Mouse (Mus musculus): ENCODE data around the gene Golga2.
"Not testable (repeated sequence)": the region's sequence is repeated elsewhere in the genome, so short reads cannot be mapped to it uniquely, and the experiment has no call there.

Gene Golga2

DNA sequence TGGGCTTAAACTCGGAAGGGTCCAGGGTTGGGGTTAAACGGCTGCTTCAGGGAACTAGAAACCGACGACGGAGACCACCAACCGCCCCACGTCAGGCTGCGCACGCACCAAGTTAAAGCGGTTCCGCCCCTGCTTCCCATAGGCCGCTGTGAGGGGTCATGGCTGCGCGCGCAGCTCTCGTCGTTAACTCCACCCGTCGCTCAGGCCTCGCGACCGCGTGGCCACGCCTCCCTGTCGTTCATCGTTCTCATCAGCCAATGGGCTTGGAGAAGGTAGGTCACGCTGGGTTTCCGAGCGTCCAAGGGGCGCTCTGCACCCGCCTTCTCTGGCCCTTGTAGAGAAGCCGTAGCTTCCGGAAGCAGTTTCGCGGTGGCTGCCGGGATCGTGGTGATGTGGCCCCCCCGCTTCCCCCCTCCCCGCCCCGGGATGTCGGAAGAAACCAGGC is 761 bp downstream of the Golga2 start, which contains the start of gene Swi5:
Gene Swi5, minus strand, starts transcription at position 153 of the 445 bp plus-strand sequence.
- in situ Hi-C loops (cut with MboI; ENCODE audit: unreplicated experiment in 2 of 2) = loop anchor here in 1 of 2 experiments (5.0 kb wide), 1 partner anchor 151 kb away; no protein-coding TSS in a partner anchor

DNA sequence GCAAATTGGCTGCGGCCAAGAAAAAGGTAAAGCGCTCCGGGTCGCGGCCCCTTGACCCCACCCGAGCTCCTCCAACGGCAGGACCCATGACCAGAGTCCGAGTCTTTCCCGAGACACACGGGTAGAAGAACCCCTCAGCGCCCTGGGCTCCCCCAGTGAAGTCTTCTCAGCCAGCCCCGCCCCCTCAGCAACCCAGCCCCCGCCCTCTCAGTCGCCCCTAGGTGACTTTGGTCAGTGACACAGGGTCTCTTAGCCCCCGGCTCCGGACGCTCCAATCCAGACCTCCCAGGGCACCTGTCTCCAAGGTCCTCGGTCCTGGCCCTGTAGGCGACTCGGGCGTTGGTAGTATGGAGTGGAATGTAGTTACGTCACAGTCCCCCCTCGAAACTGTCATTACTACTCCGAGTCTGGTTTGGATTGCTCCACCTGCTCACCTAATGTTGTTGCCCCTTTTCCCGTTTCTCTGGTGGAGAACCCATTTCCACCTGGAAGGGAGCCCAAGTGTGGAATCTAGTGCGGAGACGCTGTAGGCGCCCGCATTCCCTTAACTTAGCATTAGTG is 1.3 kb downstream of the Golga2 start:
- in situ Hi-C loops (cut with MboI; ENCODE audit: unreplicated experiment in 2 of 2) = loop anchor here in 1 of 2 experiments (5.0 kb wide), 1 partner anchor 151 kb away; no protein-coding TSS in a partner anchor

DNA sequence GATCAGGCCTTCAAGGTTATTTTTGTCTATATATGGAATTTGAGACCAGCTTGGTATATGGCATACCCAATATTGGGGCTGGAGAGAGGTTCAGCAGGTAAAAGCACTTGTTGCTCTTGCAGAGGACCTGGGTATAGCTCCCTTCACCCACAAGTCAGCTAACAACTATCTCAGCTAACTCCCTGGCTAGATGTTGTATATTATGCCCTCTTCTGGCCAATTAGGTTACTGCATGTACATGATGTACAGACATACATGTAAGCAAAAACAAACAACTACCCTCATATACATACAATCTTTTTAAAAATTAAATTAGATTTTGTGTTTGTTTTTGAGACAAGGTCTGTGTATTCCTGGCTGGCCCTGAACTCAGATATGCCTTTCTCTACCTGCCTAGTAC is 2.4 kb downstream of the Golga2 start:
- in situ Hi-C loops (cut with MboI; ENCODE audit: unreplicated experiment in 2 of 2) = loop anchor here in 1 of 2 experiments (5.0 kb wide), 1 partner anchor 152 kb away; no protein-coding TSS in a partner anchor

GRCm38 (mm10) chr2:32294348-32294747 is 7.2 kb downstream of the Golga2 start:
- in situ Hi-C loops (cut with MboI; ENCODE audit: unreplicated experiment in 2 of 2) = no loop called here

DNA sequence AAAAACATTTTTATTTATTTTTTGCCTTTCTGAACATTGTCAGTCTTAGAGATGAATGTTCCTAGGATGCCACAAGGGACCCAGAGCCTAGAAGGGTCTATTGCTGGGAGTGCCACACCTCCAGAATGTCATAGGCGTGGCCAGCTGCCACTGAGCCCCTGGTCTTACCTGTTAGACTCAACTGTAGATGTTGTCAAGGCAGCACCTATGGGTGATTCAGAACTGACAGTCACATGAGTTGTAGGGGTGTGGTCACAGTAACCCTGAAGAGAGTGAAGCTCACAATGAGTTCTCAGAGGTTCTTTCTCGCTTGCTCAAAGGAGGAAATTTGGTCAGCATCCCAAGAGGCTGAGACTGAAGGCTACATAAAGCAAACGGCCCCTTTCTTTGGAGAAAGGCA is 8.1 kb downstream of the Golga2 start:
- in situ Hi-C loops (cut with MboI; ENCODE audit: unreplicated experiment in 2 of 2) = no loop called here

DNA sequence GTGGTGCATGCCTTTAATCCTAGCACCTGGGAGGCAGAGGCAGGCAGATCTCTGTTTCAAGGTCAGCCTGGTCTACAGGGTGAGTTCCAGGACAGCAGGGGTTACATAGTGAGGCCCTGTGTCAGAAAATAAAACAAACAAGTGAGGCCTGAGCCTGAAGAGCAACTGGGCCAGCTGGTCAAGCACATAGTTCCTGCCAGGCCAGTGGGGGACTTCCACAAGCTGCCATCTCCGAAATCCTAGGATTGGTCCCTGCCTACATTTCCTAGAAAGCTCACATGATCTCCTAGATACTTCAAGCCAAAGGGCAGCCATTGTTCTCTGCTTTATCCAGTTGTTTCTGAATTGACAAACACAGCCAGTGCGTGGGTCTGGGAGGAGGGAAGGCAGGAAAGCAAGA is 8.7 kb downstream of the Golga2 start:
- in situ Hi-C loops (cut with MboI; ENCODE audit: unreplicated experiment in 2 of 2) = not testable (repeated sequence)

DNA sequence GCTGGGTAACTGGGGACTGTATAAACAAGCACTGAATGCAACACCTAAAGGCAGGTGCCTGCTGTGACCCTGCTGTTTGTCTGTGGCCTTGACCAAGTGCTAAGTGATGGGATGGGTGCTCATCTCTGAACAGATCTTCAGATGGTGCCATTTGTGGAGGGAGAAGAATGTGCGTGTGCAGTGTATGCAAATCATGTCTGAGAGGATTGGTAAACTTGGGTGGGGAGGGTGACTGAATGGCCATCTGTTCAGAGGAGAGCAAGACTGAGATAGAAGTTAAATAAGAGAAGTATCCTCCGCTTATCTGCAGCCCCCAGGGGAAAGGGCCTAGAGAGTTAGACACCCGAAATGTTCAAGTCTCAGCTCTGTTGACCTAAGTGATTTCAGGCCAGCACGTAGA is 12.3 kb downstream of the Golga2 start:
- in situ Hi-C loops (cut with MboI; ENCODE audit: unreplicated experiment in 2 of 2) = no loop called here

DNA sequence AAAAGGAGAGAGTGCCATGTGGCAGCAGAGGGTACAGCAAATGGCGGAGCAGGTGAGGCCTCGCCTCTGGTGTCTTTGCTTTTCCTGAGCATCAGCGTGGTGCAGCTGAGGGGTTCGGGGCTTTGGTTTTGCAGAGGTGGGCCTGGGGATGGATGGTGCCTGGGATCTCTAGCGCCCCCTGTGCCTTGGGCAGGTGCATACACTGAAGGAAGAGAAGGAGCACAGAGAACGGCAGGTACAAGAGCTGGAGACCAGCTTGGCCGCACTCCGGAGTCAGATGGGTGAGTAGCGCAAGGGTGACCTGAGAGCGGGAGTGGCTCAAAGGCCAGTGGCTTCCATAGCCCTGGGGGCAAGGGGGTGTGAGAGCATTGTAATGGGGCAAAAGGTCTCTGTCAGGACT is 15.8 kb downstream of the Golga2 start:
- in situ Hi-C loops (cut with MboI; ENCODE audit: unreplicated experiment in 2 of 2) = loop anchor here (5.0 to 10.0 kb wide), 3 partner anchors 92 to 264 kb away; partner anchors contain the start of gene Ptges2 (in 1 of the 2)

DNA sequence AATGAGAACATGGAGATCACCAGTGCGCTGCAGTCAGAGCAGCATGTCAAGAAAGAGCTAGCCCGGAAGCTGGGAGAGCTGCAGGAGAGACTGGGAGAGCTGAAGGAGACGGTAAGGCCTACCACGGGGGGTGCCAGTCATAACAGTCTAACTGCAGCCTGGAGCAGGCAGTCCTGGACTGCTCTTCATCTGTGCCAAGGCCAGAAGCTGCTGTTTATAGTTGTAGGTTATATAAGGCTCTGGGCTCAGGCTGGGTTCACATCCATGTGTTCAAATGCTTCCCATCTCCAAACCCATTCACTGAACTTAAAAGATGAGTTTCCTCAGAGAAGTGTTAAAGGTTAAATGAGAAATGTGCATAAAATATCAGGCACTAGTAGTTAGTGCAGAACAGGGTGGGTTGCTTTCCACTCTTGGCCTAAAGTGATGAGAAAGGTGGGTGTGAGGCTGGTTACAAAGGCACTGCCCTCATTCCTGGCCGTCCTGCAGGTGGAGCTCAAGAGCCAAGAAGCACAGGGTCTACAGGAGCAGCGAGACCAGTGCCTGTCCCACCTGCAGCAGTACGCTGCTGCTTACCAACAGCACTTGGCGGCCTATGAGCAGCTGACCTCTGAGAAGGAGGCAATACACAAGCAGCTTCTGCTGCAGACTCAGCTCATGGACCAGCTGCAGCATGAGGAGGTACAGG is 17.1 kb downstream of the Golga2 start:
- in situ Hi-C loops (cut with MboI; ENCODE audit: unreplicated experiment in 2 of 2) = loop anchor here (5.0 to 10.0 kb wide), 3 partner anchors 91 to 263 kb away; partner anchors contain the start of gene Ptges2 (in 1 of the 2)

DNA sequence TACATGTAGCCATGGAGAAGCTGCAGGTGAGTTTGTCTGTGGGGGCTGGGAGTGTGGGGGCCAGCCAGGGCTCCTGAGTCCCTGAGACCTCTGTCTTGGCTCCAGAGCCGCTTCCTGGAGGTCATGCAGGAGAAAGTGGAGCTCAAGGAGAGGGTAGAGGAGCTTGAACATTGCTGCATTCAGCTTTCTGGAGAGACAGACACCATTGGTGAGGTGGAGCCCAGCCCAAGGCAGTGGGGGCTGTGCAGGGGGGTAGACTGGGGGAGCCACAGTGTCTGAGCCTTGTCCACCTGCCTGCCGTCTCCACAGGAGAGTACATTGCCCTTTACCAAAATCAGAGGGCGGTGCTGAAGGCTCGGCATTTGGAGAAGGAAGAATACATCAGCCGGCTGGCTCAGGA is 18.5 kb downstream of the Golga2 start:
- in situ Hi-C loops (cut with MboI; ENCODE audit: unreplicated experiment in 2 of 2) = loop anchor here (5.0 to 10.0 kb wide), 3 partner anchors 42 to 182 kb away; partner anchors contain the start of gene Ptges2 (in 1 of the 2)

- in situ Hi-C loops (cut with MboI; ENCODE audit: unreplicated experiment in 2 of 2) = loop anchor here (5.0 to 10.0 kb wide), 3 partner anchors 41 to 181 kb away; partner anchors contain the start of gene Ptges2 (in 1 of the 2)
Measured at GRCm38 (mm10) chr2:32306176-32306575, 19.0 kb downstream of the Golga2 start.

GRCm38 (mm10) chr2:32307247-32307798 is 20.1 kb downstream of the Golga2 start:
- in situ Hi-C loops (cut with MboI; ENCODE audit: unreplicated experiment in 2 of 2) = loop anchor here (5.0 to 10.0 kb wide), 3 partner anchors 40 to 180 kb away; partner anchors contain the start of gene Ptges2 (in 1 of the 2)

DNA sequence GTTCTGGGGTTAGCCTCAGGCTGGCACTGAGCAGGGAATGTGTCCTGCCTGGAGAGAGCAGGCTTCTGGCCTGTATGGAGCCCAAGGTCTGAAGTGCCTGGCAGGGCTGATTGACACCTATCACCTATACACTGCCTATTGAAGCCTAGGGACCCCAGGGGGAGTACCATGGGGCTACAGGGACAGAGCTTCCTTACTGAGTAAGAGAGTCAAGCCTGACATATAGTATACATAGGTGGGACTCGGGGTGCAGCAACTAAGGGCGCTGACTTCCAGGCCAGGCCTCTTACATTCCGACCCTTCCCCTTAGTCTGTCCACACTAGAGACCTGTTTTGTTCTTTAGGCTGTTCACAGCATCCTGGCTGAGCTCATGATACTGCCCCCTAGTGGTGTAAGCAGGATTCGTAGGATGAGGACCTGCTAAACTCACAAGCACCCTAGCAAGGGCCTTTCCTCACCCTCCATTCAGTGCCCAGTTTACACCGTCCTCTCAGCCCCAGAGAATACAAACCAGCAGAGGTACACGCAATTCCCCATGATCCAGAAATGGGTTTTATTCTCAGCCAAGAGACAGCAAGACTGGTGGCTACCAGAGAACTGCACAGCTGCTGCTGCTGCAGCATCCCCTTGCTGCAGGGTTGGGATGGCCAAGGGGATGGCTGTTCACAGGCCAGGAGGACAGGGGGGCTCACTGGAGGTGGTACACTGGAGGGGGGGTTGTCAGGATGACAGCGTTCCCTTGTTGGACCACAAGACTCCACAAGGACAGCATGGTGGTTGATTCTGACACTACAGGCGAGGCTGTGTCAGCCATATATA is 21.0 kb downstream of the Golga2 start:
- in situ Hi-C loops (cut with MboI; ENCODE audit: unreplicated experiment in 2 of 2) = loop anchor here (5.0 to 10.0 kb wide), 3 partner anchors 39 to 179 kb away; partner anchors contain the start of gene Ptges2 (in 1 of the 2)

GRCm38 (mm10) chr2:32308870-32309568 is 21.8 kb downstream of the Golga2 start:
- in situ Hi-C loops (cut with MboI; ENCODE audit: unreplicated experiment in 2 of 2) = loop anchor here (5.0 to 10.0 kb wide), 3 partner anchors 38 to 178 kb away; partner anchors contain the start of gene Ptges2 (in 1 of the 2)

- in situ Hi-C loops (cut with MboI; ENCODE audit: unreplicated experiment in 2 of 2) = loop anchor here in 1 of 2 experiments (5.0 kb wide), 1 partner anchor 82 kb away; no protein-coding TSS in a partner anchor
Measured at GRCm38 (mm10) chr2:32310096-32310845, 23.1 kb downstream of the Golga2 start.

- in situ Hi-C loops (cut with MboI; ENCODE audit: unreplicated experiment in 2 of 2) = loop anchor here in 1 of 2 experiments (5.0 kb wide), 1 partner anchor 81 kb away; no protein-coding TSS in a partner anchor
Measured at GRCm38 (mm10) chr2:32311443-32312317, 24.5 kb downstream of the Golga2 start.

DNA sequence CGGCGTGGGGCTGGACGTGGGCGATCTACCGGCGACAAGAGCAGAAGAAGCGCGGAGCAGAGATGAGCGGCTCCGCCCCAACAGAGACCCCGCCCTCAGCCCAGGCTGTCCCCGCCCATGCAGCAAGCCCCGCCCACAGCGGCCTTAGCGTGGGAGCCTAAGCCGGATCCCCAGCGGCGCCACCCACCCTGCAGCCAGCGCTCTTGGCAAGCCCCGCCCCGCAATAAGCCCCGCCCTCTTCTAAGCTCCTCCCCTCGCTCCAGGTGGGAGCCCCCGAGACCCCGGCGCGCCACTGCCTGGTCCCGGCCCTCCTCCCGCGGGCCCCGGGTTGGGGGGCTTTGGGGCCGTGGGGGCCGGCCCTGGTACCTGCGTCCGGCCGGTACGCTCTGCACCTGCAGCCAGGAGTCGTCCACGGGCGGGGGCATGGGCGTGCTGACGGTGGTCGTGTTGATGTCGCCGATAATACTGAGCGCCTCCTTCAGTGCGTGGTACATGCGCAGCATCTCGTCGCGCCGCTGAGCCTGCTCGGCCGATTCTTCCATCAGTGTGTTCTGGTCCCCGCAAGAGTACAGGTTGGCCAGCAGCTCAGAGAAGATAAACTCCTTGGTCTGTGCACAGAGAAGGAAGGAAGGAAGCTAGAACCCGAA is 25.3 kb downstream of the Golga2 start:
- in situ Hi-C loops (cut with MboI; ENCODE audit: unreplicated experiment in 2 of 2) = loop anchor here in 1 of 2 experiments (5.0 kb wide), 1 partner anchor 80 kb away; no protein-coding TSS in a partner anchor

Data from v-Abl transformed pro-B cells (cell line).